Mouse (Mus musculus): ENCODE data around the gene Ffar1. TPM values are rescaled to one million over a fixed set of nuclear protein-coding genes. Genes with fewer than 3 reads are reported as not detected.
"Not testable (repeated sequence)": the region's sequence is repeated elsewhere in the genome, so short reads cannot be mapped to it uniquely, and the experiment has no call there.

The Ffar1 gene
- polyA plus RNA-seq, 1 experiment from 2014 or later, result not detected

DNA sequence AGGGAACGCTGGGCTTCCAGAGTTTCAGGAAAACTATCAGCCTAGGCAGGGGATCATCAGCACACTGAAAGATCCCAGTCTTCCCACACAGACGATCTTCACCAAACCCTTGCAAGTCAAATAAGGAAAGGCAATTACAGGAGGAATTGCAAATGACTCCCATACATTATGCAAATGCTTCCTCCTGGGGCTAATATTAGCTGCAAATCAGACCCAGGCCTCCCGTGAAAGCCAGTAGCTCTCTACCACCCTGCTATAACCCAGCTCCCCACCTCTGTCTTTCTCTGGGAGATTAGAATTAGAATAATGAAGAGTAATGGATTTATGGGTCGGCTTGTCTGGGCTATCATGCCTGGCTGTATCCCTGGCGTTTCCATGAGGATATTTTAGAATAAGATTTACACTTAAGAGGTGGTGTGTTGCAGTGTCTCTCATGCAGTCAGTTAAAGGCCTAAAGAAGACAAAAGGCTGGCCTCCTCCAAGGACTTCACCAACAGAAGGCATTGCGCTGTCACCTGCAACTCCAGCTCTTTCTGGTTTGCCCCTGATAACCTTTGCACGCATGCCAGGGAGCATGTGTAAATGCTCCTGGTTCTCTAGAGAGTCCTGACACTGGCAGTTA lies 16.6 kb downstream of the Ffar1 start:
- DNase-seq (ENCODE audit: extremely low spot score, low spot score), result no peak
- no peaks in the 10 kb centered on the region for H3K4me1 ChIP-seq
- H3K4me3 ChIP-seq, result no peak overlapping the region
- no peaks in the 10 kb centered on the region for H3K27me3 ChIP-seq (ENCODE audit: poor library complexity, severe bottlenecking)
- no peak overlapping the region for H3K27ac ChIP-seq
- 57% methylated on average over 7 of the region's 7 CpGs for WGBS
- H3K36me3 ChIP-seq (replicated peaks), result no peaks in the 10 kb centered on the region
- H3K9me3 ChIP-seq, result no peaks in the 10 kb centered on the region

DNA sequence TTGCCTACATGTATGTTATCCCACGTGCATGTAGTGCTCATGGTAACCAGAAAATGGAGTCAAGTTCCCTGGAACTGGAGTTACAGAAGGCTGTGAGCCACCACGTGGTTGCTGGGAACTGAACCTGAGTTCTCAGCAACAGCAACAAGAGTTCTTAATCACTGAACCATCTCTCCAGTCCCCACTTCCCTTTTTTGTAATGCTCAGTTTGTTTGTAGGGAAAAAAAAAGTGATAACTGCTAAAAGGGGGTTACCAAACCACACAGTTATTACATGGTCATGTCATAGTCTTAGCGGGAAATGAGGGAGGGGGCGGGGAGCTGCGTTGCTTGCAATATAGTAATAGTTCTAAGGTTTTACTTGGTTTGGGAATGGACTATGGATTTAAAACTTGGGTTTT lies 19.3 kb downstream of the Ffar1 start:
- no peaks in the 10 kb centered on the region for H3K9me3 ChIP-seq
- 88% methylated on average over 5 of the region's 5 CpGs for WGBS
- H3K27ac ChIP-seq, result no peak overlapping the region
- no peak overlapping the region for H3K4me3 ChIP-seq
- no peaks in the 10 kb centered on the region for H3K4me1 ChIP-seq
- no peaks in the 10 kb centered on the region for H3K36me3 ChIP-seq (replicated peaks)
- DNase-seq (ENCODE audit: extremely low spot score, low spot score), result no peak
- no peaks in the 10 kb centered on the region for H3K27me3 ChIP-seq (ENCODE audit: poor library complexity, severe bottlenecking)

GRCm38 (mm10) chr7:30841379-30841778 lies 20.0 kb downstream of the Ffar1 start:
- no peaks in the 10 kb centered on the region for H3K36me3 ChIP-seq (replicated peaks)
- no peaks in the 10 kb centered on the region for H3K27me3 ChIP-seq (ENCODE audit: poor library complexity, severe bottlenecking)
- DNase-seq (ENCODE audit: extremely low spot score, low spot score), result no peak
- H3K27ac ChIP-seq, result no peak overlapping the region
- no peaks in the 10 kb centered on the region for H3K9me3 ChIP-seq
- no peak overlapping the region for H3K4me3 ChIP-seq
- 89% methylated on average over 4 of the region's 4 CpGs for WGBS
- H3K4me1 ChIP-seq, result no peaks in the 10 kb centered on the region

- Histone ChIP-seq H3K27ac (no peak overlapping the region), H3K9me3 (no peaks in the 10 kb centered on the region), H3K4me3 (no peak overlapping the region), H3K27me3 (ENCODE audit: poor library complexity, severe bottlenecking) (no peaks in the 10 kb centered on the region), H3K4me1 (no peaks in the 10 kb centered on the region), H3K36me3 (replicated peaks) (no peaks in the 10 kb centered on the region)
- DNase-seq (ENCODE audit: extremely low spot score, low spot score), result no peak
- 90% methylated on average over 3 of the region's 3 CpGs for WGBS
These were observed 21.1 kb downstream of the Ffar1 start for GRCm38 (mm10) chr7:30840306-30840705.

- Histone ChIP-seq H3K9me3 (peaks cover 3% of the 10 kb centered on the region; the same call in 1 of the 2 replicates), H3K27ac (no peak overlapping the region), H3K4me3 (no peak overlapping the region), H3K27me3 (ENCODE audit: poor library complexity, severe bottlenecking) (no peaks in the 10 kb centered on the region), H3K4me1 (no peaks in the 10 kb centered on the region), H3K36me3 (replicated peaks) (no peaks in the 10 kb centered on the region)
- DNase-seq (ENCODE audit: extremely low spot score, low spot score), result no peak
These were observed 24.1 kb downstream of the Ffar1 start for GRCm38 (mm10) chr7:30837277-30837676.

DNA sequence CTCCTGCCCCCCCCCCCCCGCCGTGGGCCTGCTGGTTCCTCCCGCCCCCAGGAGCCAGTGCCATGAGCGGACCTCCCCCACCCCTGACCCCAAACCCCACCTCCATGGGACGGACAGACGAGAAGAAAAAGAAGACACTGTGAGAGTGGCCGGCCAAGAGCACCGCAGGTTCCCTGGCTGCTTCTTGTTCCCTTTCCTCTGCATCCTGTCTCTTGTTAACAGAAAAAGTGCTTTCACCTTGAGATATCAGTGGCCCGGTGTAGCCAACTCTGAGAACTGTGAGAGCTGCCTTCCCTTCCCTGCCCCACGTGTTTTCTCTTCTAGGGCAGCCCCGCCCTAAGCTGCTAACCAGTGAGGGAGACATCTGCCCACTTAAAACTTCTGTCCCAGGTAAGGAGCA lies 28.7 kb downstream of the Ffar1 start:
- 55% methylated on average over 8 of the region's 11 CpGs for WGBS
- H3K27ac ChIP-seq, result not testable (repeated sequence)

DNA sequence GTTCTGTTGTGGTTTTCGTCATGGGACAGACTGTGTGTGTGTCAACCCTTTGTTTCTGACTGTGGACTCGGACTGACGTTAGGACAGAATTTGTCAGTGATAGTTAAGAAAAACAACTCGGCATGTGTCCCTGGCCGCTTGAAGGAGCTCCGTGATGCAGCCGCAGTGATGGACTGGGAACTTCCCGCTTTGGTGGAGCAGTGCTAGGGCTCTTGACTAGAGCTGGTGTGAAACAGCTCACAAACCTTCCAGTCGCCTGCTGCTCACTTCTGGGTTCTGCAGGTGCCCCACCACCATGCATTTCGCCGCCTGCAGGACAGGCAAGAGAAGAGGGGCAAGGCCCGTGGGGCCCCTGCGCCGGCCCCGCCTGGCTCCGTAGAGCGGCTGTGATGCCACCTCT lies 29.1 kb downstream of the Ffar1 start:
- H3K4me1 ChIP-seq, result no peaks in the 10 kb centered on the region
- H3K9me3 ChIP-seq, result peaks cover 4% of the 10 kb centered on the region; the same call in 1 of the 2 replicates
- WGBS, result 73% methylated on average over 17 of the region's 17 CpGs
- no peak for DNase-seq (ENCODE audit: extremely low spot score, low spot score)
- no peak overlapping the region for H3K27ac ChIP-seq
- H3K4me3 ChIP-seq, result no peak overlapping the region
- H3K36me3 ChIP-seq (replicated peaks), result no peaks in the 10 kb centered on the region
- no peaks in the 10 kb centered on the region for H3K27me3 ChIP-seq (ENCODE audit: poor library complexity, severe bottlenecking)

More for the DNA sequence above, 28.7 kb downstream of the Ffar1 start:
- H3K36me3 ChIP-seq (replicated peaks); H3K9me3 ChIP-seq; DNase-seq (ENCODE audit: extremely low spot score, low spot score); H3K4me3 ChIP-seq; H3K27me3 ChIP-seq (ENCODE audit: poor library complexity, severe bottlenecking); H3K4me1 ChIP-seq: not testable (repeated sequence)

DNA sequence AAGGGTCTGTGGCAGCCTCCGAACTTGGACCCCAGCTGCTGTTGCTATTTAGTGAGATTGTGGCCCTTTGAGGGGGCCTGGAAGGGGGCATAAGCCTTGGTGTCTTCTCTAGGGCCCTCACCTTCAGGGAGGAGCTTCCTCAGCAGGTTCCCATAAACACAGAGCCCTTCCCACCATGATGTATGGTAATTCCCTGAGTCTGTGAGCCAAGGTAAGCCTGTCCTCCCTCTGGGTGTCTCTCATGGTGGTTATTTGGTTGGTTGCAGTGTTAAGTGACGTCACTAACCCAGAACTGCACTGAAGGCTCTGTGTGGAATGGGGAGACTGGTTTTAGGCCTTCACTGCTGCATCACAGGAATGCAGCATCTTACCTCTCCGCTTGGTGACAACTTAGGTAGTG lies 31.9 kb downstream of the Ffar1 start:
- H3K27ac ChIP-seq, result no peak overlapping the region
- no peaks in the 10 kb centered on the region for H3K36me3 ChIP-seq (replicated peaks)
- H3K27me3 ChIP-seq (ENCODE audit: poor library complexity, severe bottlenecking), result no peaks in the 10 kb centered on the region
- DNase-seq (ENCODE audit: extremely low spot score, low spot score), result no peak
- H3K9me3 ChIP-seq, result peaks cover 4% of the 10 kb centered on the region; the same call in 1 of the 2 replicates
- no peaks in the 10 kb centered on the region for H3K4me1 ChIP-seq
- 71% methylated on average over 3 of the region's 3 CpGs for WGBS
- no peak overlapping the region for H3K4me3 ChIP-seq

DNA sequence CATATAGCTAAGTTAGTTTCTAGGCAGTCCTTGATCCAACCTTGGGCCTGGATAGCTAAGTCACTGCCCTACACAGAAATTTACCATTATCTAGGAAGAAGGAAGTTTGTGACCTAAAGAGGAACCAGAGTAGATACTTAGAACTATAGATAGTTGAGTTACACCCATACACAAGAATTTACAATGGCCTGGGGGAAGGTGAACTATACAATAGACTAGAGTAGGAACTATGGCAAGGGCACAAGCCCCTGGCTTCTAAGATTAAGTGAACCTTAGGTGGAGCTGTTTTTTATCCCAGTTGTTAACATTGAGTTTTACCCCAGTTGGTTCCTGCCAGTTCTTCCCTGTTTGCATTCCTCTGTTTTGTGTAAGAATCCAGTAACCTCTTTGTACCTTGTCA lies 32.5 kb downstream of the Ffar1 start:
- not testable (repeated sequence) for DNase-seq (ENCODE audit: extremely low spot score, low spot score); H3K4me3 ChIP-seq; H3K4me1 ChIP-seq; H3K27ac ChIP-seq; H3K9me3 ChIP-seq; H3K27me3 ChIP-seq (ENCODE audit: poor library complexity, severe bottlenecking); H3K36me3 ChIP-seq (replicated peaks)

DNA sequence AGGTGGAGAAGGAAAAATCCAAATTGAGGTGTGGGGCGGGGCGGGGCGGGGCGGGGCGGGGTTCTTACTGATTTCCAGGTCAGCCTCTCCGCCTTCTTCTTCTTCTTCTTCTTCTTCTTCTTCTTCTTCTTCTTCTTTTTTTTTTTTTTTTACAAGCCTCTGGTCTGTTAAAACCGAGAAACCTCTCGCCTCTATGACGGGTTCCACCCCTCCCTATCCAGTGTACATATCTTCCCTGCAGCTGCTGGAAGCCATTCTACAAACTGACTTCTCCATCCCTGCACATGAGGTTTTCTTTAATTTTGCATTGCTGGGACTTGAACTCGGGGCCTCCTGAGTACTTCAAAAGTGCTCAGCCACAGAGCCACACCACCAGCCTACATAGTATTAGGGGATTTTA lies 34.7 kb downstream of the Ffar1 start:
- H3K4me1 ChIP-seq, result no peaks in the 10 kb centered on the region
- H3K27me3 ChIP-seq (ENCODE audit: poor library complexity, severe bottlenecking), result no peaks in the 10 kb centered on the region
- no peak overlapping the region for H3K27ac ChIP-seq
- no peaks in the 10 kb centered on the region for H3K36me3 ChIP-seq (replicated peaks)
- no peak overlapping the region for H3K4me3 ChIP-seq
- 92% methylated on average over 10 of the region's 10 CpGs for WGBS
- no peak for DNase-seq (ENCODE audit: extremely low spot score, low spot score)
- H3K9me3 ChIP-seq, result no peaks in the 10 kb centered on the region

- WGBS, result 96% methylated on average over 3 of the region's 3 CpGs
- H3K27ac ChIP-seq, result no peak overlapping the region
- DNase-seq (ENCODE audit: extremely low spot score, low spot score), result no peak
- H3K4me1 ChIP-seq, result no peaks in the 10 kb centered on the region
- no peaks in the 10 kb centered on the region for H3K27me3 ChIP-seq (ENCODE audit: poor library complexity, severe bottlenecking)
- H3K4me3 ChIP-seq, result no peak overlapping the region
- no peaks in the 10 kb centered on the region for H3K9me3 ChIP-seq
- no peaks in the 10 kb centered on the region for H3K36me3 ChIP-seq (replicated peaks)
These were observed 37.1 kb downstream of the Ffar1 start for GRCm38 (mm10) chr7:30824306-30824705.

DNA sequence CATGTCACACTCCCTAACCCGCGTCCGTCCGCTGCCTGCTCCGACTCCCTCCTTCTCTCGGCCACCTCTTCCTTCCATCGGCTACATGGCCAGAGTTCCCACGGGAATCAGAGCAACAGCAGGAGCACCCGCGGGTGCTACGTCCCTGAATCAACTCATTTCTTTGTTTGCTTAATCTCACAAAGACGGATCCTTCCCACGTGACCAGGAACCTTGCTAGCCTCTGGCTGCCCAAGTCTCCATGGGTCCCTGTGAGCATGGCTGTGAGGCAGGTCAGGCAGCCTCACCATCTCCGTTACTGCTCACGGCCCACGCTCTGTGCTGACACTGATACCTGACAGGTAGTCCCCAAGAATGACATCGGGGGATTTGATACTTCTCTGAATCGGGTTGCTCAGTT lies 37.7 kb downstream of the Ffar1 start, which contains the start of gene Ffar2:
Ffar2 (minus strand) TSS at position 101 of the 400 bp plus-strand sequence.
- no peaks in the 10 kb centered on the region for H3K4me1 ChIP-seq
- DNase-seq (ENCODE audit: extremely low spot score, low spot score), result no peak
- H3K27me3 ChIP-seq (ENCODE audit: poor library complexity, severe bottlenecking), result no peaks in the 10 kb centered on the region
- no peak within 1 kb of the TSS for H3K27ac ChIP-seq
- H3K9me3 ChIP-seq, result no peaks in the 10 kb centered on the region
- no peak within 1 kb of the TSS for H3K4me3 ChIP-seq
- 92% methylated on average over 18 of the region's 18 CpGs for WGBS
- H3K36me3 ChIP-seq (replicated peaks), result no peaks in the 10 kb centered on the region

GRCm38 (mm10) chr7:30821532-30821931 lies 39.8 kb downstream of the Ffar1 start:
- Histone ChIP-seq H3K4me1 (no peaks in the 10 kb centered on the region), H3K4me3 (no peak overlapping the region), H3K27ac (no peak overlapping the region), H3K9me3 (no peaks in the 10 kb centered on the region), H3K27me3 (ENCODE audit: poor library complexity, severe bottlenecking) (no peaks in the 10 kb centered on the region), H3K36me3 (replicated peaks) (no peaks in the 10 kb centered on the region)
- no peak for DNase-seq (ENCODE audit: extremely low spot score, low spot score)
- WGBS, result 81% methylated on average over 5 of the region's 5 CpGs

Measured in forebrain, embryonic 10.5 days (tissue).